Comparison of ENCODE assay signal across 10 mouse cellular contexts in genomic region chr11:80504519-80505385, GRCm38 (mm10). TPM values are rescaled to one million over a fixed set of nuclear protein-coding genes. Genes with fewer than 3 reads are reported as not detected.
DNase-seq lines count a peak whose midpoint lies in the region; ATAC-seq and TF ChIP-seq lines count a peak whose summit lies in the region.
"Had no signal": no experiment of that assay in that cellular context is flagged by ENCODE, and none has a peak within 500 bp of the region (broad histone marks: within the 10 kb centered on the region; RNA-seq: fewer than 3 reads in every experiment).

No protein-coding gene starts in this region.

- peak overlapping the region; percentile 87 for H3K27ac ChIP-seq in left cerebral cortex, adult 2 months
- H3K27ac ChIP-seq in forebrain, embryonic 15.5 days (replicated peaks) = peak overlapping the region; percentile 99
- H3K27ac ChIP-seq in thymus, adult 2 months (ENCODE audit: control insufficient read depth, insufficient read depth, low read length) = peak overlapping the region; percentile 64
- H3K27ac ChIP-seq: heart, embryonic 15.5 days had no signal

- H3K9me3 ChIP-seq in forebrain, embryonic 15.5 days = no peaks in the 10 kb centered on the region
- peaks cover 3% of the 10 kb centered on the region; the same call in 1 of the 2 replicates for H3K9me3 ChIP-seq in megakaryocyte, embryonic 14.5 days
- H3K9me3 ChIP-seq: heart, embryonic 15.5 days had no signal

- H3K4me1 ChIP-seq in forebrain, embryonic 15.5 days = peaks cover 50% of the 10 kb centered on the region
- H3K4me1 ChIP-seq in megakaryocyte, embryonic 14.5 days = peaks cover 62% of the 10 kb centered on the region
- peaks cover 53% of the 10 kb centered on the region for H3K4me1 ChIP-seq in thymus, adult 2 months (replicated peaks; ENCODE audit: control insufficient read depth, insufficient read depth, low read length)

- 30% methylated on average over 6 of the region's 6 CpGs for WGBS in forebrain, embryonic 15.5 days
- WGBS in thymus, adult 2 months = 14% methylated on average over 6 of the region's 6 CpGs

- intact Hi-C loops in left cerebral cortex, adult 2 months (cut with DNase I) = loop anchor here (1.0 to 5.0 kb wide), 3 partner anchors 17 to 99 kb away; no protein-coding TSS in a partner anchor
- intact Hi-C loops in left cerebral cortex, postnatal 10 days (cut with DNase I) = loop anchor here (2.0 to 5.0 kb wide), 2 partner anchors 24 to 98 kb away; no protein-coding TSS in a partner anchor
- intact Hi-C loops in gastrocnemius, postnatal 36 days (cut with DNase I) = no loop called here
- intact Hi-C loops in heart, postnatal 10 days (cut with DNase I) = no loop called here

- peak overlapping the region; percentile 30 for H3K4me2 ChIP-seq in forebrain, embryonic 15.5 days (replicated peaks)
- H3K4me2 ChIP-seq: heart, embryonic 15.5 days had no signal

- no peak for DNase-seq in left cerebral cortex, adult 2 months (ENCODE audit: extremely low spot score in 1 of 2, low spot score in 2 of 2)
- no peak for DNase-seq in left cerebral cortex, postnatal 10 days (ENCODE audit: extremely low spot score in 1 of 2, low spot score in 2 of 2)
- DNase-seq in thymus, adult 2 months = peak; percentile 47
- no peak for DNase-seq in cerebellum, adult 8-10 months
- no peak for DNase-seq in gastrocnemius, postnatal 36 days
- no peak for DNase-seq in heart, postnatal 10 days
- DNase-seq: lung, postnatal 10 days had no signal

- no peaks in the 10 kb centered on the region for H3K27me3 ChIP-seq in forebrain, embryonic 15.5 days
- peaks cover 36% of the 10 kb centered on the region for H3K27me3 ChIP-seq in megakaryocyte, embryonic 14.5 days (replicated peaks)
- no peaks in the 10 kb centered on the region for H3K27me3 ChIP-seq in thymus, adult 2 months (ENCODE audit: control insufficient read depth, insufficient read depth, low read length)
- H3K27me3 ChIP-seq: heart, embryonic 15.5 days had no signal

- no peak for TF ChIP-seq POLR2A in thymus, adult 2 months (IDR thresholded peaks at IDR 0.05; ENCODE audit: control insufficient read depth, extremely low read depth, insufficient read depth, low read length, poor library complexity)

- no peak overlapping the region for H3K4me3 ChIP-seq in left cerebral cortex, adult 2 months
- H3K4me3 ChIP-seq in forebrain, embryonic 15.5 days = no peak overlapping the region
- peak overlapping the region; percentile 57 for H3K4me3 ChIP-seq in megakaryocyte, embryonic 14.5 days (replicated peaks)
- H3K4me3 ChIP-seq in thymus, adult 2 months (ENCODE audit: control insufficient read depth, insufficient read depth, low read length) = no peak overlapping the region
- H3K4me3 ChIP-seq: heart, embryonic 15.5 days had no signal

- ATAC-seq in forebrain, embryonic 15.5 days (replicated peaks) = peak; percentile 14

- no peak for TF ChIP-seq CTCF in left cerebral cortex, adult 2 months (IDR thresholded peaks at IDR 0.05)
- no peak for TF ChIP-seq CTCF in thymus, adult 2 months (IDR thresholded peaks at IDR 0.05; ENCODE audit: borderline replicate concordance, control insufficient read depth, extremely low read depth, insufficient read depth, low read length, poor library complexity)

- H3K9ac ChIP-seq in forebrain, embryonic 15.5 days (replicated peaks) = peak overlapping the region; percentile 34
- H3K9ac ChIP-seq: heart, embryonic 15.5 days had no signal

- H3K36me3 ChIP-seq in forebrain, embryonic 15.5 days = no peaks in the 10 kb centered on the region
- H3K36me3 ChIP-seq in megakaryocyte, embryonic 14.5 days (replicated peaks; ENCODE audit: low read length) = no peaks in the 10 kb centered on the region
- no peaks in the 10 kb centered on the region for H3K36me3 ChIP-seq in thymus, adult 2 months (ENCODE audit: control insufficient read depth, insufficient read depth, low read length)
- H3K36me3 ChIP-seq: heart, embryonic 15.5 days had no signal

RNA-seq across cellular contexts. Expression of gene Cdk5r1, which starts 27.9 kb away (rescaled TPM):
- 100 to 1,000 TPM; 329 to 334 TPM for total RNA-seq in left cerebral cortex, adult 2 months (2021)
- total RNA-seq in left cerebral cortex, postnatal 10 days (2021) = 100 to 1,000 TPM; 327 to 329 TPM
- 105 and 120 TPM in 2 replicates for polyA plus RNA-seq in forebrain, embryonic 15.5 days (2015; fragmentation: Nextera tagmentation; extraction: Ambion mirVana)
- polyA plus RNA-seq in megakaryocyte, embryonic 14.5 days (2012; ENCODE audit: insufficient read depth, low replicate concordance) = 0.84 and 2.5 TPM in 2 replicates
- 10.8 and 12.3 TPM in 2 replicates for polyA plus RNA-seq in thymus, adult 2 months (2012; rRNA removed)
- total RNA-seq in gastrocnemius, postnatal 36 days (2021) = under 1 TPM; 0.47 to 0.89 TPM
- 1 to 10 TPM; 1.9 to 2.0 TPM for total RNA-seq in heart, postnatal 10 days (2021)

Comparison
In these comparisons a context has a peak if more than half of its experiments do, and no peak if none do; other contexts are left out.
1. RNA of gene Cdk5r1, which starts 27.9 kb away (total RNA-seq): 329 to 334 TPM in left cerebral cortex, adult 2 months and 327 to 329 TPM in left cerebral cortex, postnatal 10 days; 1.9 to 2.0 TPM in heart, postnatal 10 days and 0.47 to 0.89 TPM in gastrocnemius, postnatal 36 days; every median in the first group is over 100 times any median in the second.
2. intact Hi-C loops: an anchor here in left cerebral cortex, adult 2 months (1.0 to 5.0 kb wide) and left cerebral cortex, postnatal 10 days (2.0 to 5.0 kb wide); none called in gastrocnemius, postnatal 36 days and heart, postnatal 10 days.
3. Peak in every context shown above with its lines, with median percentiles within 50 percentile points of each other: H3K27ac ChIP-seq.